Mouse (Mus musculus): ENCODE results near the gene Lrmda.

The Lrmda gene

DNA sequence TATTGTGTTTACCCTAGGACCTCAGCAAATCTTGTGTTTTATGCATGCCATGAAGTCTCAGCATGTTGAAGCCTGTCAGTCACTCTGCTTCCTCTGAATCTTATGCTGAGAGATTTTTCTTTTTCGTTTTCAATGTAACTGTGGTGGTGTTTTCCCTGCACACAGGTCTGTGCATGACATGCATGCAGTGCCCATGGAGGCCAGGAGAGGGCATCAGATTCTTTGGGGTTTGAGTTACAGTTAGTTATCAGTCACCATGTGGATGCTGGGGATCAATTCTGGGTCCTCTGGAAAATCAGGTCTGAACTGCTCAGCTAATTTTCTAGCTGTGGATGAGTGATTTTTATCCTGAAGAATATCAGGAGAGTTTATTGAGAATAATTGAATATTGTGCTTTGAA, 444.8 kb downstream of the Lrmda start:
- in situ Hi-C loops (cut with MboI; ENCODE audit: low sequenced_read_pairs) = no loop called here

DNA sequence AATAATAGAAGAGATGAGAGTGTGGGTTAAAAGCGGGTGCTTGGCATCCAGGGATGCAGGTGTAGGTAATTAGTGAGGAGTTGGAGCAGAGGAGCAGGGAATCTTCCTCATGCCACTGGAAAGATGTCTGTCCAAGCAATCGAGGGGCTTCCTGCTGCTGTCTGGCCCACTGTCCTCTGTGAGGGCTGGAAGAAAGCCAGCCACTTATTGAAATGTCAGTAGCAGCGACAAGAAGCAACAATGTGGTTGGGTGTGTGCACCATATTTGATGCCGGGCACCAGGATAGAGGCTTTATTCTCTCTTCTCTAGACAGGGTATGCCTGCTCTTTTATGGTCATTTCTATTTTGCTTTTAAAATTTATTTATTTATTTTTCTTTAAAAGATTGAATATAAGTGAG, 451.5 kb downstream of the Lrmda start:
- in situ Hi-C loops (cut with MboI; ENCODE audit: low sequenced_read_pairs) = no loop called here

DNA sequence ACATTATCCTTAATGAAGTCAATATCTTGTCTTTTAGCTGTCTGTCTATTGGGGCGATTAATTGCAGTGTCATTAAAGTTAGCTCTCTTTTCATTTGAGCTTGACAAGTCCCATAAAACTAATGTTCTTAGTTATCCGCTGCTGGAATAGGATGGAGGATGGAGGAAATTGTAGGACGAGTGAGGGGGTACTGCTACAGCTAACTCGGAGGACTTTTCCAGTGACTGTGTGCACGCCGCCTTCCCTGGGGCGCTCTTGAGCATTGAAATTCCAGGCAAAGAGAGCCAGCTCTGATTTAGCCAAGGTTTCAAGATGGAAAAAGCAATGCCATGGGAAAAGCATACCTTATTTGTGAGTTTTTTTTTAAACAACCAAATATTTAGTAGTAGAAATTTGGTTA, 453.9 kb downstream of the Lrmda start:
- in situ Hi-C loops (cut with MboI; ENCODE audit: low sequenced_read_pairs) = no loop called here

DNA sequence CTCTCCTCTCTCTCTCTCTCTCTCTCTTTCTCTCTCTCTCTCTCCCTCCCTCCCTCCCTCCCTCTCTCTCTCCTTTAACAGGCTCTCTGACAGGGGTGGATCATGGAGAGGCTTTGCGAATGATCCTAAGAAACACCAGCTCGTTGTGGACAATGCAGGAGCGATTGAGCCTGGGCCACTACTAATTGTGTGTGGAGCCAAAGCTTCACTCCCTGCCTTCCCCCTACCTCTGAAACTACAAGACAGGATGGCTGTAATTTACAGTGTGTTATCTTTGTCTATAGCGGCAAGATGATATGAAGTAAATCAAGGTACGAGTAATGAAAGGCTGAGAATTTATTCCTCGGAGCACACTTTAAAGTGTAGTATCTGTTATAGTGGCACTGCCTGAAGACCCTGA, 454.5 kb downstream of the Lrmda start:
- in situ Hi-C loops (cut with MboI; ENCODE audit: low sequenced_read_pairs) = no loop called here

DNA sequence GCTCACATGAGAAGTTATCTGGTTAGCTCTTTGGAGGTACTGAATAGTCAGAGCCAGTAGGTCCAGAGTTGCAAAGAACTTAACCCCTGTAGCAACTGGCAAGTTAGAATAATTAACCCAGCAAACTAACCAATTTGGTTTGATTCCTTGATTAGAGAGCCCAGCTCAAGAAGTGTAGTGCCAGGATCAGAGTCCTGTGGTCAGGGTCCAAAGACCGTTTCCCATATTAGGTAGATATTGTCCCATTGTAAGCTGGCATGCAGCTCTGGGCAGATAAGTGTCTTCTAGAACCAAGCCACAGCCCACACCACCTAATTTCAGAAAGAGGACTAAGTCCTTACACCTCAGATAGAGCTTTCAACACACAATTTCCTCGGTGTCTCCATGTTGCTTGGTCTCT, 473.8 kb downstream of the Lrmda start:
- in situ Hi-C loops (cut with MboI; ENCODE audit: low sequenced_read_pairs) = no loop called here

DNA sequence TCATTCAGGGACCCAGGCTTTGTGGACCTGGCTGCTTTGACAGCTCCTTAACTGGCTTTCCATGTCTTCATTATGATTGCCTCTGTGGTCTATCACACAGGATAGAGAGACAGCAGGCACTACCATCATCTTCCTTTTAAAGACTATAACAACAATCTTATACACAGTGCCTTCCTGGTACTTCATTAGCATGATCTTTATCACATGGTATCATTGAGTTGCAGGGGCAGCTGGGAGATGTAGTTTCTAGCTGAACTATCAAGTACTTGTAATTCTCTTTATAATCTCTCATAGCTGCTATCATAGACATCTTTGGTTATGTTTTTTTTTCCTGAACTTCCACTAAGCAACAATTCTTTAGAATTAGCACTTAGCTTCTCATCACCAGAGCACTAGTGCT, 474.8 kb downstream of the Lrmda start:
- in situ Hi-C loops (cut with MboI; ENCODE audit: low sequenced_read_pairs) = no loop called here

DNA sequence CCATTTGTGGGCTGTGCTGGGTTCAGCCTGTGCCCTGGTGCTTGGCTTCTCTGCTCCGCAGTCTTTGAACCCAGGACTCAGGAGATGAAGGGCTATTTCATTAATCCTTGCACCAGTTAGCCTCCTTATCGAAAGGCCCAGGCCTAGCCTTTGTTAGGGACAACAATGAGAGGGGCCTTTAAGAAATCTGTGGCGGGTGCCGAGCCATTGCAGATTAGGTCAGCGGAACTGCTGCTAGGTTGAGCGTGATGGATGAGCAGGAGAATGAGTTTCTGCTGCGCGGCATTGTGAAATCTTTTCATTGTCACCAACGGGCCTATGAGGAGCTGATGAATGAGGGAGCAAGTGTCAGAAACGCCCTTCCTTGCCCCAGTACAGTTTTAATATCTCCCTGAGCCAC, 475.4 kb downstream of the Lrmda start:
- in situ Hi-C loops (cut with MboI; ENCODE audit: low sequenced_read_pairs) = no loop called here

DNA sequence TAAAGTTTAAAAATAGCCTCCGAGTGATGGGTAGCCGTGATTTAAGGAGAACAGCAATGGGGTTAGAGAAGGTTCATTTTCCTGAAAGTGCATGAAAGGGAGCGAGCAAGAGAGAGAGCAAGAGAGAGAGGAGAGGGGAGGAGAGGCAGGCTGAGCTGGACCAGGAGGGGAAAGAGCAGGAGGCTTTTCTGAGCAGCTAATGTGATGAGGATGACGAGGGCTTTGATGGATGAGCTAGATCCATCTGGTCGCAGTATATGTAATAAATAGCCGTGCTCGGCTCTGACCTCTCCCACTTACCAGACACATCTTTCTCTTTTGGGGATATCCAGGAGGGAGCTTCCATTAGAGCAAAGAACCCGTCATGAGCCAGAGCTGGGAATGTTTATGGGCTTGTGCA, 475.8 kb downstream of the Lrmda start:
- in situ Hi-C loops (cut with MboI; ENCODE audit: low sequenced_read_pairs) = no loop called here

DNA sequence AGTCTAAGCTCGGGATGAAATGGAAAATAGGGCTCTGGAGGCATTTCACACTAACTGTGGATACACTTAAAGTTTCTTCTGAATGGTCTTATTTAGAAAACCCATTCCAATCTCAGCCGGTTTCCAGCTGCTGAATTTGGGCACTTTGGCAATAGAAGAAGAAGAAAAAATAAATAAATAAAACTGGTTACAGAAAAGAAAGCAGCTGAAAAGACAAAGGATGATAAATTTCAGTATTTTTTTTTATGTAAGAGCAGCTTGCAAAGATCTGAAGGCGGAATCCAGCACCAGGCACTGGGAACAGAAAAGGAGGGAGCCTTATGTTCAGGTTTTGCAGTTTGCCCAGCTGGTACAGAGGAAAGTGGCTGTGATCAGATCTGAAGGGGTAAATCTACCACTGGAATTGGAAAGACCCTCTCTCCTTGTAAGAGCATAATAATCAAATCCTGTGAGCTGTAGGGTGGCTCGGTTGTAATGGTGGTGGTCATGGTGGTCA, 478.2 kb downstream of the Lrmda start:
- in situ Hi-C loops (cut with MboI; ENCODE audit: low sequenced_read_pairs) = no loop called here

DNA sequence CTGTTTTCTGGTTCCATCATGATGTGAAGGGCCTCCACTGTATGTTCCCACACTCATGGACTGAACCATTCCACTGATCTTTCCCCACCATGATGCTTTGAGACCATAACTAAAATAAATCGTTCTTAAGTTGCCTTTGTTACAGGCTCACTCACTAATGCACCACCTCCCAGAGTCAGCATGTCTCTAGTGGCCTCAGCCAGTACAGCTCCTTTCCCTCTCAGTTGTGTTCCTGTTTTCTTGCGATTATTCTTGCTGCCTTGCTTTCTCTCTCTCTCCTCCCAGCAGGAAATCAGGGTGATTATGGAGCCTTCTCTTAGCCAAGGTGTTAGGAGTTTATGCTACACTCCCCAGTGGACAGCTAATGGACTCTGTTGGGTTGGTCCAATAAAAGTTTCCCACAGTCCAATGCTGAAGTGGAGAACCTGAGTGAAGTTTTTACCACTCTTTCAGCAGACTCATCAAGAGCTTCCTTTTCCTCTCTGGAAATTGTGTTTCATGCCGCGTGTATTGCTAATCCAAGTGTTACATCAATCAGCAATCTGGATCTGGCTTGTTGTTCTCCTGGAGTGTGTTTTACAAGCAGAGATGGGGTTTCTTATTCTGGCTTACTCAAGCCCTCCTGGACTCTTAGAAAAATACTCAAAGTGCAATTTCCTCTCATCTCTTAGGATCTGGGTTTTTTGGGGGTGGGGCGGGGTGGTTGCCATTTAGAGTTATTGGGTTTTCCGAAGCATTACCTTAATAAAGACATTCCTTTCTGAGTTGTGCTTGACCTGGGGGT, 490.4 kb downstream of the Lrmda start:
- in situ Hi-C loops (cut with MboI; ENCODE audit: low sequenced_read_pairs) = no loop called here

DNA sequence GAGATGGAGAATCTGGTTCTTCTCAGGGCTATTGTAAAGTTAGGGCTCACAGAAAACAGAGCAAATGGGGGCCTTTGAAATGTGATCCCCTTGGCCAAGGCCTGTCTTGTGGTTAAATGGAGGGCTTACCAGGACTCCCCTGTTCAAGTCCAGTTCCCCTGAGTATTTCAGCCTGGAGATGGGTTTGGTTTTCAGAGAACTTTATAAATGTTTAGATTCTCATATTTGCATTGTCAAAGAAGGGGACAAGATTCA, 490.9 kb downstream of the Lrmda start:
- in situ Hi-C loops (cut with MboI; ENCODE audit: low sequenced_read_pairs) = no loop called here

DNA sequence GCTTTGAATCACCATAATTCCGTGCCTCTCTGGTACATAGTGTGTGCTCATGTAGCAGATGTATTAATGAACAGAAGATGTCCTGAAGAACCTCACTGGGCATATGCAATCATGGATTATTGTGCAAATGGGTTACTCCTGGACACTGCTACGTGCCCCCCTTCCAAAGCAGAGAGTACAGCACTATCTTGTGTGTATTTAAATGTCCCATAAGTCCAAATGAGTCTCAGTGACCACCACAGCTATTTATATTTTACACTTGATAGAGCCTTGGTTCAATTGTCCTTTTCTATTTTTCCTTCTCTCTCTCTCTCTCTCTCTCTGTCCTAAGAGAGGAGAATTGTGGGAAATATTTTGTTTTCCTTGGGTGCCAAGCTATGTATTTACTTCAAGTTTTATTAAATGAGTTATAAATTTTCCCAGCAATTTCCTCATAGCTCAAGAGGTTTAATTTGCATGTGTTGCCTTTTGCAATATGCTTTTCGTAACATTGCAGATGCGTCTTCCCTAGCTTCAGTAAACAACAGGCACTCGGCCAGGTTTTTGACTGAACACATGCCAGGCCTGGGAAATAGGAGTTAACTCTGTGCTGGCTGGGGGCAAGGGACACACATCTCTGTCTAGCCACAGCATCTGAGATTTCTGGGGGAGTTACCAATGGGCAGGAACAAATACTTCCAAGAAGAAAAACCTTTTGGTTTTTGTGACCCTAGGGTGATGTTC, 495.0 kb downstream of the Lrmda start:
- in situ Hi-C loops (cut with MboI; ENCODE audit: low sequenced_read_pairs) = no loop called here

DNA sequence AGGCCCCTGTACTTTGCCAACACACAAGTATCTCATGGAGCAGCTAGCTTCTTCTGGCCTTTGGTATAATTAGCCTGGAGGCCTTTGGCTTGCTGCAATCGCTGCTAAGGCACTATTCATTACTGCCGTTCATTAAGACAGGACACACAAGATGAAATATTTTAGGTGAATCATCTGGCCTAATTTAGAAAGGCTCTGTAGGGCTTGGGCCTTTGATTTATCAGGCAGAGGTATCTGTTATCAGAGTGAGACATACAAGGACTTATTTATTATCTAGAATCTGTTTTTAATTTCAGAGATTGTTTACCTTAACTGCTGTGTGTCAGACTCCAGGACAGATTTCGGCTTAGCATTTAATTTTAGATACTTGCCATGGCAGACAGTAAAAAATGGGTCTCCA, 511.2 kb downstream of the Lrmda start:
- in situ Hi-C loops (cut with MboI; ENCODE audit: low sequenced_read_pairs) = no loop called here

DNA sequence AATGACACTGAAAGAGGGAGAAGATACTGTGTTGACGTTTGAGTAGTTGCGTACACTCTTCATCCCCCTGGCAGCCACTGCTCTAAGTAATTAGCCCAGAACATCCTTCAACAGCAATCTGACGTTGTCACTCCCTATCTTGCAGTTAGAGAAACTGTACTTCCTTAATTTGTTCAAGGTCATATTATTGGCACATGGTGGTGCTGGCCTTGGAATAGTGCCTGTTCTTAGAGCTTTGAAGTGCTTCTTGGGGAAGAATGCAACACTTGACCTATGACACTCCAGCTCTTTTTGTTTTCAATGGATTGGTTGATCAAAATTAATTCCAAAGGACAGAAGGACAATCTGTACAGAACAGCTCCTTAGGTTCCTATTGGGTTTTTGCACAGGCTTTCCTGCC, 514.0 kb downstream of the Lrmda start:
- in situ Hi-C loops (cut with MboI; ENCODE audit: low sequenced_read_pairs) = no loop called here

DNA sequence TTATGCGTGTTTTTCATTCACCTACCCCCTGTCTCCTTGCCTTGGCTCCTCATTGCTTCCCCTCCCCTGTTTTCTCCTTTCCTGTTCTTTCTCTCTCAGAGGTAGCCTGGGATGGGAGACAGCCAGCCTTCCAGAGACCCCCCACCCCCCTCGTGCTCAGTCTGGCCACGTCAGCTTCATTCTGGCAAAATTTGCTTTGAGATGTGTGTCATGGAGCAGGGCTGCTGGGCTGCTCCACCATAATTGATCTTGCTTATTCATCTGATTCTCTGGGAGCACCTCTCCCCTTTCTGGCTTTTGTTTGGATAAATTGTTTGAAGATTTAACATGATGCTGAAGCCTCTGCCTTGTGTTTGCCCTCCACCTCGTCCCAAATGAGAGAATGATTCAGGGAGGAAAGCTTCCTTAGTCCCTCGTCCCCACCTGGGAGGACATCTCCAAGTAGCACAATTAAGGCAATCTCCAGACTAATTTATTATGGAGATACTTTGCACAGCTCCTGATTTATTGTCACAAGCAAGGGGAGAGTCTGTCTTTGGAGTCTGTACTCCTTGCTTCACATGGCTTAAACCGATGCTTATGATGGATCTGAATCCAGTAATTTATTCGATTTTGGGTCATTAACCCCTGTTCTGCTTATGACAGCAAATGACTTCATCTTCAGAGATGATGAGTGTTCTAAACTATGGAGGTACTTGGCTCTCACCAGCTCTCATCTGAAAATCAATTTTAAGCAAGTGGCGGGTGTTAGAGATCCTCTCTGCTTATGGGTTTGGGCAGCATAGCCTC, 526.6 kb downstream of the Lrmda start:
- in situ Hi-C loops (cut with MboI; ENCODE audit: low sequenced_read_pairs) = no loop called here

DNA sequence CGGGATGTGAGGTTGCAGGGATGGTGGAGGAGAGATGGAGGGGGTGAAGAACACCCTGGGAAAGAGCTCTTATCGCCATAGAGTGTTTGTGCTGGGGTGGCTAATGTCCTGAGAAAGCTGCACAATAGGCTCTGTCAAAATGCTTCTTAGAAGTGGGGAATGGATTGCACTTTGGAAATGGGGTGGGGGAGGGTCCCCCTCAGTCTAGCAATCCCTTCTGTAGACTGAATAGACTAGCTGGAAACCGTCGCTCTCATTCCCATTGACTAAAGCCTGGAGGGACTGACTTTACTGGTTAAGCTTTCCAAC, 527.1 kb downstream of the Lrmda start:
- in situ Hi-C loops (cut with MboI; ENCODE audit: low sequenced_read_pairs) = no loop called here

DNA sequence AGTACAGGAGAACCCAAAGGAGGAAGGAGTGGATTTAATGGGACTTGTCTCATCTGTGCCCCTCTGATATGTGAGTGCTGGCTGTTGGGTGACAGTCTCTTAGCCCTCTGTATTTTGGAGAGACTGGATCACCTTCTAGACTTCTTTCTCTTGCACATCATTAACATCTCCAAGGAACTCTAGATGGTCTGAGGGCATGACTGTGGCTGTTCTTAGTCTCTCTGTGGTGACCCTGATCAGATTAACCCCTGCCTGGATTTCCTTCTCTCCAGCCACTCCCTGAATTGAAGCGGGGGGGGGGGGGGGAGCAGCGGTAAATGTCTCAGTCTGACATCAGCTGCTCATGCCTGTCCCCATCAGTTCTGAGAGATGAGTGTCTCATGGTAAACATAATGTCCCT, 528.8 kb downstream of the Lrmda start:
- in situ Hi-C loops (cut with MboI; ENCODE audit: low sequenced_read_pairs) = no loop called here

DNA sequence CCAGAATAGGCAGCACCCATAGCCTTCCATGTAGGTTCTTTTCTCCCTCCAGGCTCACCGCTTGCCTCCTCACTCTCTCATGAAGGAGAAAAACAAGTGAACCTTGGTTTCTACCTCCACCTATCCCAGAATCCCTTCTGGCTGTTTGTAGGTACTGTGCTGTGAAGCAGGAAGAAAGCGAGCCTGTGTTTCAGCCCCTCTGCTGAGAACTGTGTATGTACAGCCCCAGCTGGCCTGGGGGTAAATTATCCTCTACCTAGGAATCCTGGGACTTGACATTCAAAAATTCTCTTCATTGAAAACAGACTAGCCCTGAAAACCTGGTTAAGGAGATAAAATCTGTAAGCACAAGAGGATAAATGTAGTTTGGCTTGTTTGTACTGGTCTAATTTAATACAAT, 529.7 kb downstream of the Lrmda start:
- in situ Hi-C loops (cut with MboI; ENCODE audit: low sequenced_read_pairs) = no loop called here

DNA sequence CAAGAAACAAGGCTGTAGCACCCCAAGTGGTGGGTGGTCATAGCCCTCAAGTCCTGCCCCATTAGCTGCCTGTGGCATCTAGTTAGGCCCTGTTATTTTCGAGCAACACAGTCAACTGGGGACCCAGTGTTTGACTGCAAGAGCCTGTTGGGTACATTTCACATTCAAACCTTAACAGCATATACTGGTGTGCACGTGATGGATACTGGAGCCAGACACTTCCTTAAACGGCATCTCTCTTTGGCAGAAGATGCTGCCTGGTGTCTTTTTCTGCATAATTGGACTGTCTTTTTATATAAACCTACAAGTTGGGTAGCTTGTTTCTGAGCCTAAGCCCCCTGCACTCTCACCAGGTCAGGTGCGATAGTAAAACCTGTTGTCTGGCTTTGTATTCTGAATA, 532.8 kb downstream of the Lrmda start:
- in situ Hi-C loops (cut with MboI; ENCODE audit: low sequenced_read_pairs) = no loop called here

DNA sequence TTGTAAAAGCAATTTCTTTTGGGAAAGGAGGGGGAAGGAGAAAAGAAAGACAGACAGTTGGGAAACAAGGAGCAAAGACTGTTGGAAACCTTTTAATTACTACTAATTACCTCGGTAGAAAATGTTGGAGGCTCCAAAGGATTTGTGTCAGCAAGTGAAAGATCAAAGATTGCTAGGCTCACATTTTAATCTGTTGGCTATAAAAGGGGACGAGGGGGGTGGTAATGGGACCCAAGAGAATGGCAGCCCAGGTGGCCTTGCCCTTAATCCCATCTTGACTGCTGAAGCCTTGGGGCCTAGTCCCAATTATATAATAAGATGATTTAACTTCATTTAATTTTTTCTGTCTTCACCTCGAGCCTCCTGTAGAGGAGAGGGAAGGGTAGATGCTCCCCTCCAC, 533.3 kb downstream of the Lrmda start:
- in situ Hi-C loops (cut with MboI; ENCODE audit: low sequenced_read_pairs) = no loop called here

DNA sequence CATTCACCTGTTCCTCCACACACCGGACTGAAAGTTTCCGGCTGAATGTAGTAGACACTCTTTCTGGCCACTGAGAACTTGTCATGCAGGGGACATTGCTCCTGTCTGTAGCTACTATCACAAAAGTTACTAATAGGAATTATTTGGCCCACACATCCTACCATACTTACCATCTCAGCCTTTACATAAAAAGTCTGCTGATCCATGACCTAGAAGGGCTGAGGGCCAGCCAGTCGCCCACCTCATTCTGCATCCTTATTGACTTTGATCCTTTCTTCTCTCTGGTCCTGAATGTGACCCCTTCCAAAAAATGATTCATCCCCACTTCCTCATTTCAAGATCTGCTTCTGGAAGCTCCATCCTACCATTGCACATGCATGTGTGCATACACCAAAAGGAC, 534.2 kb downstream of the Lrmda start:
- in situ Hi-C loops (cut with MboI; ENCODE audit: low sequenced_read_pairs) = no loop called here

DNA sequence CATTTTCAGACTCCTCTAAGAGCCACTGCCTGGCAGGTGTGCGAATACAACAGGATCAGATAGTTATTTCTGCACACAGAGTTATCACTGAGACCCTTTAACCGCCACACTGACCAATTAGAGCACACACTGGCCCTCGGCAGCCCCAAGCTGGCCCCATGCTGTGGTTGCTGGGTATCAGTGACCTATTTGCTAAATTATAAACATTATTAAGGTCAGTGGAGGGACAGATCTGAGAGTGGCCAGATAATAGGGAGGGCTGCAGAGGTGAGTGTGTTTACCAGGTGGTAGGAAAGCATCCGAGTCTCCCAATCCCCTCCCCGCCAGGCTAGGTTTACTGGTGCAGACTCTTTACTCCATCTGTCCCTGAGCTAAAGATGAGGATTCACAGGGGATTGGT, 553.0 kb downstream of the Lrmda start:
- in situ Hi-C loops (cut with MboI; ENCODE audit: low sequenced_read_pairs) = no loop called here
